Mouse (Mus musculus): Measurements from ENCODE around the gene Negr1. TPM values are rescaled to one million over a fixed set of nuclear protein-coding genes. Genes with fewer than 3 reads are reported as not detected.

The Negr1 gene
- polyA plus RNA-seq, 1 experiment from 2014 or later = 31.6 TPM

DNA sequence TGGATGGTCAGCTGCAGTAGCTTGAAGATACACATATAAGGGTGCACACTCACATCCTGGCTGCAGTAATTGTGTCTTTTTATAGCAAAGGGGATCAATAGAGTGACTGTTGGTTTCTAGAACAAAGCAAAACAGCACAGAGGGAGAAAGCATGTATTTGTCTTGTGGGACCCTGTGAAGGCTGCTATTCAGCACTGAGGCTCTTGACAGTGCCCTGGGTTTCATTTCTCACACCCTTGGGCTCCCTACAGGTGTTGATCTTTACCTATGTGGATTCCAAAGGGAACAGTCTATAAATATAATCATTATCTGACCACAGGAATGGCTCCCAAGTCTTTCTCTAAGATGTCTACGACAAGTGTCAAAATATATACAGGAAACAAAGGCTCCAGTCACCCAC is 693.9 kb downstream of the Negr1 start:
- Histone ChIP-seq H3K4me1 (replicated peaks) (peaks cover 10% of the 10 kb centered on the region), H3K9me3 (0 out of 2 replicates have a peak, but pooled peaks cover 3% of the 10 kb centered on the region), H3K4me2 (no peak overlapping the region), H3K4me3 (no peak overlapping the region), H3K27ac (peak overlapping the region; percentile 48), H3K9ac (no peak overlapping the region), H3K36me3 (no peaks in the 10 kb centered on the region), H3K27me3 (no peaks in the 10 kb centered on the region)
- no peak for ATAC-seq (ENCODE audit: low FRiP score)
- 32% methylated on average over 1 of the region's 1 CpGs for WGBS

DNA sequence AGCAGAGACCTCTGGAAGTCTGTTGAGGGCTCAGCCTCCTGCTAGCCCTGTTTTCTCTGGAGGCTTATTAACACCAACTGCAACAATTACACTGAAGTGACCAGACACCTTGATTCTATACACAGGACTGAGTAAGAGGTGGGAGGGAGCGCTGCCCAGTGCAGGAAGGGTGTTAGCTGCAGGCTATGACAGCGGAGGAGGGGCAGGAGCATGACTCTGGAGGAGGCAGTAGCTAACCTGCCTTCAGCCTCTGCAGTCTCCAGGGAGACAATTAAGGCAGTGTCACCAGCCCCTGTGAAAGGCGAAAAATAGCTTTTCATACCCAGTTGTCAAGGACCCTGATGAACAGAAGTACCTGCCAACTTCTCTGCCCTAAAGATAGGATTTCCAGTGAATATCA is 694.3 kb downstream of the Negr1 start:
- peak overlapping the region; percentile 48 for H3K27ac ChIP-seq
- no peak for ATAC-seq (ENCODE audit: low FRiP score)
- no peak overlapping the region for H3K9ac ChIP-seq

GRCm38 (mm10) chr3:157268742-157269141 is 707.1 kb downstream of the Negr1 start:
- Histone ChIP-seq H3K9me3 (no peaks in the 10 kb centered on the region), H3K36me3 (no peaks in the 10 kb centered on the region), H3K27ac (no peak overlapping the region), H3K27me3 (no peaks in the 10 kb centered on the region), H3K9ac (no peak overlapping the region), H3K4me2 (no peak overlapping the region), H3K4me1 (replicated peaks) (no peaks in the 10 kb centered on the region), H3K4me3 (no peak overlapping the region)
- WGBS = 75% methylated on average over 4 of the region's 4 CpGs
- no peak for ATAC-seq (ENCODE audit: low FRiP score)

More for the DNA sequence above, 694.3 kb downstream of the Negr1 start:
- Histone ChIP-seq H3K36me3 (no peaks in the 10 kb centered on the region), H3K9me3 (0 out of 2 replicates have a peak, but pooled peaks cover 3% of the 10 kb centered on the region), H3K27me3 (no peaks in the 10 kb centered on the region), H3K4me2 (no peak overlapping the region), H3K4me3 (no peak overlapping the region), H3K4me1 (replicated peaks) (peaks cover 10% of the 10 kb centered on the region)
- 49% methylated on average over 3 of the region's 3 CpGs for WGBS

GRCm38 (mm10) chr3:157272379-157272778 is 710.8 kb downstream of the Negr1 start:
- Histone ChIP-seq H3K4me2 (no peak overlapping the region), H3K4me1 (replicated peaks) (no peaks in the 10 kb centered on the region), H3K4me3 (no peak overlapping the region), H3K9ac (no peak overlapping the region), H3K36me3 (no peaks in the 10 kb centered on the region), H3K9me3 (no peaks in the 10 kb centered on the region), H3K27me3 (no peaks in the 10 kb centered on the region), H3K27ac (no peak overlapping the region)
- no peak for ATAC-seq (ENCODE audit: low FRiP score)

DNA sequence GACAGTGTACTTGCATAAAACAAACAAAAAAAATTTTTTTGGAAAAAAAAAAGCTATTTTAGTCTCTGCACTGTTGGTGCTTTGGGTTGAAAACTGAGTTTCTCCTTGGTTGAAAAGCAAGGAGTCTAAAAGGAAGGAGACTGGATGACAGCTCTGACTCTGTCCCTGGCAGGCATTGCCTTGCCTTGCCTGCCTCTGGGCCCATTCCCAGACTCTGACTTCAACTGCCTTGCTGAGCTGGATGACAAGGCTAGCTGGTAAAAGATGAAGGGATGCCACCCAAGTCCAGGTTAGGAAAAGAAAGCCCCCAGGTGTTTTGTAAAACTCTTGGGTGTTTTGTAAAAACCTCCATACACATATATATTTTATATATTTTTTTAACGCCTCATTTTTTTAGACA is 712.5 kb downstream of the Negr1 start:
- Histone ChIP-seq H3K4me3 (no peak overlapping the region), H3K27ac (no peak overlapping the region), H3K9ac (no peak overlapping the region), H3K27me3 (no peaks in the 10 kb centered on the region), H3K4me1 (replicated peaks) (no peaks in the 10 kb centered on the region), H3K4me2 (no peak overlapping the region), H3K36me3 (no peaks in the 10 kb centered on the region), H3K9me3 (no peaks in the 10 kb centered on the region)
- no peak for ATAC-seq (ENCODE audit: low FRiP score)
- WGBS = 88% methylated on average over 1 of the region's 1 CpGs

DNA sequence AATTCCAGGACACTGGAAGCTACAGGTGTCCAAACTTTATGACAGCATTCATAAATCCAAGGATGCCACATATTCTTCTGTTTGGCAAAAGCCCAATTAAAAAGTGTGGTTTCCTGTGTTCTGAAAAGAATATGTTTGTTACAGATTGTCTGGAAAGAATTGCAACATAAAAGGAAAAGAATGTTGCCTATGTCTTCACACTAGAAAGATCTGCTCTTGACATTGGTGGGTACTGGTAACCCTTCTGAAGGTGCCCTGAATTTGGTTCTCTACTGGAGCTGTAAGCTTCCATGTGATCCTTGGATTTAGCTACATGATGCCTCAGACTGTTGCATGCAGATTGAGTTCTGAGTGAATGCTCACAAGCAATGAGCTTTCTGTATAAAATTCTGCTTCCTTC is 718.1 kb downstream of the Negr1 start:
- Histone ChIP-seq H3K36me3 (no peaks in the 10 kb centered on the region), H3K9ac (no peak overlapping the region), H3K4me2 (no peak overlapping the region), H3K4me3 (no peak overlapping the region), H3K4me1 (replicated peaks) (no peaks in the 10 kb centered on the region), H3K27ac (no peak overlapping the region), H3K27me3 (no peaks in the 10 kb centered on the region), H3K9me3 (no peaks in the 10 kb centered on the region)
- no peak for ATAC-seq (ENCODE audit: low FRiP score)

DNA sequence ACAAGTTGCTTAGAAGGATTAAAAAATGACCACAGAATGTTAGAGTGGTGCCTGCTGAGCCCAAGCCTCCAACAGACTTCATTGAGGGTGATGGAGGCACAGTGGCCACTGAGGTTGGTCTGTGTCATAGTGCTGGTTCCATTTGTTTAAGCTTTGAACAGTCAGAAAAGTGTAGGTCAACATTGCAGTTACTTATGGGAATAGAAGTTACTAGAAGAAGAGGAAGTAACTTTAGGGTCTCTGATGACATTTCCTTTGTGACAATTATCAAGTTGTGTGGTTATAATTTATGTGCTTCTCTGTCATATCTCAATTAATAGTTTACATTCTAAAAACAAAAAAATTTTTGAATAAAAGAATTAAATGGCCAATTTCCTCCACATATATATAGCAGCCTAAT is 719.7 kb downstream of the Negr1 start:
- Histone ChIP-seq H3K4me3 (no peak overlapping the region), H3K9ac (no peak overlapping the region), H3K9me3 (no peaks in the 10 kb centered on the region), H3K27ac (no peak overlapping the region), H3K36me3 (no peaks in the 10 kb centered on the region), H3K4me2 (no peak overlapping the region), H3K27me3 (no peaks in the 10 kb centered on the region), H3K4me1 (replicated peaks) (no peaks in the 10 kb centered on the region)
- no peak for ATAC-seq (ENCODE audit: low FRiP score)

GRCm38 (mm10) chr3:157291286-157291685 is 729.7 kb downstream of the Negr1 start:
- no peaks in the 10 kb centered on the region for H3K27me3 ChIP-seq
- H3K4me3 ChIP-seq = no peak overlapping the region
- H3K4me1 ChIP-seq (replicated peaks) = peaks cover 5% of the 10 kb centered on the region; the same call in 1 of the 2 replicates
- H3K4me2 ChIP-seq = no peak overlapping the region
- no peaks in the 10 kb centered on the region for H3K36me3 ChIP-seq
- no peaks in the 10 kb centered on the region for H3K9me3 ChIP-seq
- H3K27ac ChIP-seq = no peak overlapping the region
- WGBS = 28% methylated on average over 1 of the region's 1 CpGs
- no peak overlapping the region for H3K9ac ChIP-seq
- peak; percentile 69; the same call in 1 of the 2 replicates for ATAC-seq (ENCODE audit: low FRiP score)

GRCm38 (mm10) chr3:157297216-157297615 is 735.6 kb downstream of the Negr1 start:
- no peak overlapping the region for H3K9ac ChIP-seq
- no peak overlapping the region for H3K4me2 ChIP-seq
- no peaks in the 10 kb centered on the region for H3K9me3 ChIP-seq
- H3K27ac ChIP-seq = no peak overlapping the region
- H3K36me3 ChIP-seq = no peaks in the 10 kb centered on the region
- H3K4me3 ChIP-seq = no peak overlapping the region
- 37% methylated on average over 4 of the region's 4 CpGs for WGBS
- H3K4me1 ChIP-seq (replicated peaks) = no peaks in the 10 kb centered on the region
- no peak for ATAC-seq (ENCODE audit: low FRiP score)
- no peaks in the 10 kb centered on the region for H3K27me3 ChIP-seq

DNA sequence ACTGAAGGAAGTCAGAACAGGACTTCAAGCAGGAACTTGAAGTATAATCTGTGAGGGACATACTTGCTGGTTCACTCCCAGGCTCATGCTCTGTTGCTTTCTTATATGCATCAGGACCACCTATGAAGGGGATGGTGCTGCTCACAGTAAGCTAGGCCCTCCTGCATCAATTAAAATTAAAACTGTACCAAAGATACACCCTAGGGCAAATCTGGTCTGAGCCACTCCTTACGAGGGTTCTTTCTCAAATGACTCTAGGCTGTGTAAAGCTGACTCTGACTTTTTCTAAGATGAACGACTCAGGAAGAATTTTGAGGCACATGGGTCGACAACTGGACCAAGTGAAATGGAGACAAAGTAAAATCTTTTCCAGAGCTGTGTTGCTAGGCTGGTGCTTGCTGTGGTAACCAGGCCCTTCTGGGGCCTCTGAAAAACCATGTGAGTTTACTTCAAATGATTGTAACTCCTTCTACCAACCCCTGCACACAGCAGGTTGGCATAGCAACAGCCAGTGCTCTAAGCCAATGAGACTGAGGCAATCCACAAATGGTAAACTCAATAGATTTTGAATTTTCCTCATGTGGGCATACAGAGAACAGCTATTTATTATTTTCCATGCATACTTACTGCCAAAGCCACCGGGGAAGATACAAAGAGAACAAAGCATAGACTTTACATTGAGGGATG is 742.0 kb downstream of the Negr1 start:
- Histone ChIP-seq H3K9ac (no peak overlapping the region), H3K4me1 (replicated peaks) (peaks cover 4% of the 10 kb centered on the region; the same call in 1 of the 2 replicates), H3K4me3 (no peak overlapping the region), H3K36me3 (no peaks in the 10 kb centered on the region), H3K27ac (no peak overlapping the region), H3K27me3 (no peaks in the 10 kb centered on the region), H3K9me3 (no peaks in the 10 kb centered on the region), H3K4me2 (no peak overlapping the region)
- 50% methylated on average over 4 of the region's 4 CpGs for WGBS
- no peak; the same call in 1 of the 2 replicates for ATAC-seq (ENCODE audit: low FRiP score)

GRCm38 (mm10) chr3:157321081-157321573 is 759.5 kb downstream of the Negr1 start:
- H3K4me2 ChIP-seq = no peak overlapping the region
- H3K4me3 ChIP-seq = no peak overlapping the region
- H3K27me3 ChIP-seq = no peaks in the 10 kb centered on the region
- no peaks in the 10 kb centered on the region for H3K9me3 ChIP-seq
- peak overlapping the region; percentile 27 for H3K27ac ChIP-seq
- H3K9ac ChIP-seq = no peak overlapping the region
- H3K4me1 ChIP-seq (replicated peaks) = peaks cover 10% of the 10 kb centered on the region
- H3K36me3 ChIP-seq = no peaks in the 10 kb centered on the region
- WGBS = 13% methylated on average over 1 of the region's 1 CpGs
- ATAC-seq (ENCODE audit: low FRiP score) = peak; percentile 78

DNA sequence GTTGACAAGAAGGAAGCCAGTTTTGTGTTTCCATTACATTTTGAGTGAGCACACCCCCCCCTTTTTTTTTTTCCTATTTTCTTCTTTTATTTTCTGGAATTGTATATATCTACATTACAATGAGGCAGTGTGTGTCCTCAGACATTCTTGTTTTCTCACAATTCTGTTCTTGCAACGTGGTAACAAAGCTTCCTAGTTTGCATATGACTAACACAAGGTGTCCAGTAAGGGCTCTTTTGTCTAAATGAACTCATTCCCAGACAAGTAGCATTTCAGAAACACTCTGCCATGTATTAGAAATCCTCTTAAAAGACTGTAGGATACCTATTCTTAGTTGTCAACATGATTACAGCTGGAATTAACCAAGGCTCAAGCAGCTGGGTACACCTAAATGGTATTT is 760.2 kb downstream of the Negr1 start:
- 19% methylated on average over 1 of the region's 1 CpGs for WGBS
- no peak overlapping the region for H3K4me3 ChIP-seq
- H3K9ac ChIP-seq = no peak overlapping the region
- ATAC-seq (ENCODE audit: low FRiP score) = no peak
- no peak overlapping the region for H3K4me2 ChIP-seq
- no peaks in the 10 kb centered on the region for H3K9me3 ChIP-seq
- no peaks in the 10 kb centered on the region for H3K36me3 ChIP-seq
- no peaks in the 10 kb centered on the region for H3K27me3 ChIP-seq
- peaks cover 10% of the 10 kb centered on the region for H3K4me1 ChIP-seq (replicated peaks)
- H3K27ac ChIP-seq = no peak overlapping the region

DNA sequence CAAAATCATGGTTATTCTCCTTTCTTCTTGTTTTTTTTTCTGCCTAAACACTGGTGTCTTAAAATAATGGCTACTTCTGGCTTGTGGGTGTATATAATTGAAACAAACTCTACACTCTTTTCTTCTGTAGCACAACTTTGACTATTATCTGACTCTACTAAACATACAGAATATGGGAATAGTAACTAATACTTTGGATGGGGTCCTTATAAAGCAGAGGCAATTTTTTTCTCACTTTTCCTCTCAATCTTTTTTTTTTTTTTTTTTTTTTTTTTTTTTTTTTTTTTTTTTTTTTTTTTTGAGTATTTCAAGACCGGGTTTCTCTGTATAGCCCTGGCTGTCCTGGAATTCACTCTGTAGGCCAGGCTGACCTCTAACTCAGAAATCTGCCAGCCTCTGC is 772.6 kb downstream of the Negr1 start:
- Histone ChIP-seq H3K27ac (no peak overlapping the region), H3K4me2 (no peak overlapping the region), H3K4me1 (replicated peaks) (no peaks in the 10 kb centered on the region), H3K4me3 (no peak overlapping the region), H3K36me3 (no peaks in the 10 kb centered on the region), H3K27me3 (no peaks in the 10 kb centered on the region), H3K9ac (no peak overlapping the region), H3K9me3 (no peaks in the 10 kb centered on the region)
- ATAC-seq (ENCODE audit: low FRiP score) = no peak
- WGBS = 77% methylated on average over 1 of the region's 1 CpGs

All from hindbrain, embryonic 13.5 days (tissue).